Mouse (Mus musculus) left cerebral cortex, postnatal 10 days (tissue): ENCODE measurements around the gene Smg6. TPM values are rescaled to one million over a fixed set of nuclear protein-coding genes. Genes with fewer than 3 reads are reported as not detected.

ENCODE experiments used
- DNase-seq, 2 experiments: peaks; one replicate each; pipeline ENCODE4 v3.0.0; 2021 to 2022; ENCODE audit warnings: low spot score in 2 of 2, mixed read lengths in 1 of 2; ENCODE audit errors: extremely low spot score in 1 of 2
- intact Hi-C: fragments of 180-260 bp; cut with DNase I; formaldehyde crosslinking; loops from one replicate; pipeline ENCODE4 v1.15.1; 2025
- total RNA-seq, 2 experiments: library from RNA; stranded (reverse); gene quantifications; 2 replicates each; pipeline ENCODE4 v1.2.3; 2021

The Smg6 gene
- total RNA-seq, 2 experiments from 2014 or later: 21.8 to 24.9 TPM

GRCm38 (mm10) chr11:75131300-75131699 lies 205.7 kb downstream of the Smg6 start:
- DNase-seq: no peak
- intact Hi-C loops: no loop called here

DNA sequence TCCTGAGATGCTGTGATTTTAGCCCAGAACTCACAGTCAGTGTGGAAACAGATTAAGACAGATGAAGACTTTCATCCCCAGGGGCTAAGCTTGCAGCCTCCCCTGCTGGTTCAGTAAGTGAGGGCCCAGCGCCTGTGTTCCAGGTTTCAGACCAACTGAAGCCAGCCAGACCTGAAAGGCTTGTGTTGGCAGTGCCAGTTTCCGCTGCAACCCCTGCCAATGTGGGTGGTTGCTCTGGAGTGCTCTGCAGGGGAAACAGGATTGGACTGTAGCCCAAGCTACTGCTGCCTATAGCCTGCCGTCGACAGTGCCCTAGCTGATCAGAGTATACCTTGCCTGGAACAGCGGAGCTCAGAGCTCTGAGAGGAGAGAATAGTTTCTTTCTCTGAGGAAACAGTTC lies 206.7 kb downstream of the Smg6 start:
- intact Hi-C loops: no loop called here

GRCm38 (mm10) chr11:75133391-75133790 lies 207.8 kb downstream of the Smg6 start:
- no peak for DNase-seq
- intact Hi-C loops: no loop called here

More for the DNA sequence above, 206.7 kb downstream of the Smg6 start:
- peak; percentile 50 to 67 for DNase-seq

GRCm38 (mm10) chr11:75133951-75134350 lies 208.3 kb downstream of the Smg6 start:
- intact Hi-C loops: no loop called here
- DNase-seq: peak in 1 of 2 experiments; percentile 83

DNA sequence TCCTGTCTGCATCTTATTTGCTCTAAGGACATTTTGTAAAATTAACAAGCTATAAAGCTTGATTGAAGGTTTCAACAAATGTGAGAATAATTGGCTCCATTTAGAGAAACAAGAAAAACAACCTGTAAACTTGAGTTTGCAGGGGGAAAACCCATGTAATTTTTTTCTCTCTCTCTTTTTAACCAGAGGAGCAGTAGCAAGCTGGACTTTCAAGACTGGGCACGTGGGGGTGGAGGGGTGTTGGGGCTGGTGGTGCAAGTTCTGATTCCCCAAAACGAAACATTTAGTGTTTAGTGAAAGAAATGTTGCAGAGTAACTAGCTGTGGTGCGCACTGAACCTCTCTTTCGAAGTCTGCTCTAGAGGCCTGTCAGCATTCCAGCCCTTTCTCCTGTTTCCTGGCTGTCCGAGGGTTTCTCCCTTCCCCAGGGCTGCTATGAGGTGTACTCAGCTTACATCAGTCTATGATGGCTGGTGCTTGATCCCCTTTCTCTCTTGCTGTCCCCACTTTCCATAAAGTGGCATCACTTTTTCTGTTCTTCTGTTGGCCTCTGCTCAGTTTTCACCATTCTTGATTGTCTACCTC lies 209.0 kb downstream of the Smg6 start:
- DNase-seq: no peak
- intact Hi-C loops: no loop called here

DNA sequence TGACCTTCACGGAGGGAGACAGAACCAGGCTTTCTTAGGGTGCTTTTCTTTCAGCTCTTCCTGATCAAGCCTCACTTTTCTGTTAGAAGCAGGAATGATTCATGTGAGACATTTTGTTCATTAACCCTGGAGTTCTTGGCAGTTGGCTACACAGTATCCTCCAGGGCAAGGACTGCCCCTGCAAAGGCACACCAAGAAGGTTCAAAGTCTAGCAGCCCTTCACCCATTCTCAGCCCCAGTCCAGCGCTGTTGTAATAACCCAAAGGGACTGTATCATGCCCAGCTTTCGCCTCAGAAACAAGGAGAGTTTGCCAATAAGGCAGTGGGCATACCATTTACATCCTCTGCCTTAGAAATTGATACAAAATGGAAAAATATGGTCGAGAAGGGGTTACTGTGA lies 209.7 kb downstream of the Smg6 start:
- intact Hi-C loops: no loop called here
- no peak for DNase-seq

DNA sequence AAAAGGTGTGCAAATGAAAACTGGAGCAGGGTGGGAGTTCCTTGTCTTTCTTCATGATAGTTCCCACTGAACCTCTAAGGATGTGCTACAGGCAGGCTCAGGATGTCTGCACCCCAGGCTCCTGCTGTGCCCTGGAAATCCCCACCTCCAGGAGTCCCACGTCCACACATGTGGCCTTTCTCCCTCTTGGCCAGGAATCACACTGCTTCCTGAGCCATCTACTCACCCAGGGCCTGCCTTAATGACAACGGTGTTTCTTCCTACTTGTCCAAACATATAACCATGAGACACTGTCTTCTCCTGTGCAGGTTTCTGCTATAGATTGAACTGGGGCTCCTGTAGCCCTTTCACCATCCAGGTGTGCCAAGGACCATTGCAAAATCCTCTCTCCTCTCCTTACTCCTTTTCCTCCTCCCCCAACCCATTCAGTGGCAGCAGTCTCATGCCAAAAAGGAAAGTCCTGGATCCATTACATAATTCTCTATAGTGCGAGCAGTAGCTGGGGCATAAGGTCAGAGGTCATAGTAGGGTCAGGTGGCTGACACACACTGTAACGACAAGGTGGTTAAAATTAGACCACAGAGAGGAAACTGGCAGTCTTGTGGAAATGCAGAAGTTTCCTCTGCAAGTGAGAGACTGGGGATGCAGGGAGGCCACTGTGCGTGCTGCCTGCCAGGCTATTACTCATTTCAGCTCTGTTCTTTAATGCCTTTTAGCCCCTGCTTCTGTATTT lies 211.2 kb downstream of the Smg6 start:
- intact Hi-C loops: no loop called here
- DNase-seq: peak in 1 of 2 experiments; percentile 60

- DNase-seq: peak in 1 of 2 experiments; percentile 74
- intact Hi-C loops: no loop called here
Measured at GRCm38 (mm10) chr11:75139122-75139963, 213.7 kb downstream of the Smg6 start.

- intact Hi-C loops: no loop called here
- peak in 1 of 2 experiments; percentile 27 for DNase-seq
Measured at GRCm38 (mm10) chr11:75140431-75140830, 214.8 kb downstream of the Smg6 start.

- no peak for DNase-seq
- intact Hi-C loops: no loop called here
Measured at GRCm38 (mm10) chr11:75141038-75141437, 215.4 kb downstream of the Smg6 start.

DNA sequence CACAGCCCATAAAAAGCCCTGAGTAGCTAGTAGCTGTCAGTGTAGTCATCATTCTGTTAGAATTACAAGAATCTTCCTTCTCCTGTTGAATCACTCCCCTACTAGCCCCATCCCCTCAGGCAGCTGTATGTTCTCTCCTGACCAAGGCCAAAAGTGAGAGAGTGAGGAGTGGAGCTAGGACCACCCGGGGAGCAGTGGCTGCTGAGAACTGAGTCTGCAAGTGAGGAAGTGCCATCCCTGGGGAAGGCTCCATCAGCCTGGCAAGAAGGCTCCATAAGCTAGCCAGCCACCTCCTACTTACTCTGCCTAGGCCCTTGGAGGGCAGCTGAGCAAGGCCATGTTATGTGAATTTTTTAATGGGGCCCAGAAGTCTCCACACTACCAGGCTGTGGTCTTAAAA lies 216.3 kb downstream of the Smg6 start:
- peak in 1 of 2 experiments; percentile 30 for DNase-seq
- intact Hi-C loops: no loop called here

GRCm38 (mm10) chr11:75142749-75143148 lies 217.1 kb downstream of the Smg6 start:
- DNase-seq: no peak
- intact Hi-C loops: no loop called here

- intact Hi-C loops: no loop called here
- no peak for DNase-seq
Measured at GRCm38 (mm10) chr11:75145841-75146240, 220.2 kb downstream of the Smg6 start.

DNA sequence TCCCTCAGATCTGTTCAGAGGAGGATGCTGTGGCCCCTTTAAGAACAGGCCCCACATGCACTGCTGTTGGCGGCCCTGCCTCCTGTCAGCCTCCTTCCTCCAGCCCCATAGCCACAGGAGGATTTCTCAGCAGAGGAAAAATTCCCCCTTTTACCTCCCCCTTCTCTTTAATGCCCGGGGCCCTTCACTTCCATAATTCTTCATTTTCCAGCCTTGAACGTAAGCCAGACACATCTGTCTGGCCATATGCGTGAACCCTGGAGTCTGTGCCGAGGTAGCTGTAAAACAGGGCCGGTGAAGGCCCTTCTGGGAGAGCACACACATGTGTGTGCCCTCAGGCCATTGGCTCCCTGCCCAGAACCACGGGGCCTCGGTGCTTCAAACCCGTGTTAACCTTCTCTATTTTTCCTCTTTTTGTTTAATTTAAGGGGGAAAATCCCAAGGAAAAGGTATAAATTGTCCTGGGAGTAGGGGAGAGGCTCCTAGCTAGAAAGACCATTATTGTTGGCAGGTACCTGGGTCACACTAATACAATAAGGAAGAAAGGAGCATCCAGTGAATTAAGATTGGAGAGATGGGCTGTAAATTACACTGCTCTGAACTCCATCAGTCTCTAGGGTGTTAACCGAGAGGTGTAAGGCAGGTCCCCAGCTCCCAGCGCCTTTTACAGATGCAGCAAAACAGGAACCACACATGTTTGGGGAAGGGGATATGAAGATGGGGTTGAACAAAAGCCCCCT lies 221.7 kb downstream of the Smg6 start:
- intact Hi-C loops: no loop called here
- peak in 1 of 2 experiments; percentile 78 for DNase-seq

DNA sequence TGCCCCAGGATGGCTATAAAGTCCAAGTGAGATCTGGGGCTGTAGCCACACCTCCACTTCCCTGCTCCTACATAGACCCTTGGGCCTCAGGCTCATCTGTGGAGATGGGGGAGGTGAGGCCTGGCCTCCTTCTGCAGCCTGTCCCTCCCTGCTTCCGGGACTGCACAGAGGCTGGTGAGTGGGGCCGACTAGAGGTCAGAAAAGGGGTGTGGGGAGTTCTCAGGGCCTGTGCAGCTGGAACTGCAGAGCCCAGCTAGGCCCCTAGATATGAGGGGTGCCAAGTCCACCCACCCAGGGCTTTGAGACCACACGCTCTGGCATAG lies 222.2 kb downstream of the Smg6 start:
- peak in 1 of 2 experiments; percentile 72 for DNase-seq
- intact Hi-C loops: no loop called here

DNA sequence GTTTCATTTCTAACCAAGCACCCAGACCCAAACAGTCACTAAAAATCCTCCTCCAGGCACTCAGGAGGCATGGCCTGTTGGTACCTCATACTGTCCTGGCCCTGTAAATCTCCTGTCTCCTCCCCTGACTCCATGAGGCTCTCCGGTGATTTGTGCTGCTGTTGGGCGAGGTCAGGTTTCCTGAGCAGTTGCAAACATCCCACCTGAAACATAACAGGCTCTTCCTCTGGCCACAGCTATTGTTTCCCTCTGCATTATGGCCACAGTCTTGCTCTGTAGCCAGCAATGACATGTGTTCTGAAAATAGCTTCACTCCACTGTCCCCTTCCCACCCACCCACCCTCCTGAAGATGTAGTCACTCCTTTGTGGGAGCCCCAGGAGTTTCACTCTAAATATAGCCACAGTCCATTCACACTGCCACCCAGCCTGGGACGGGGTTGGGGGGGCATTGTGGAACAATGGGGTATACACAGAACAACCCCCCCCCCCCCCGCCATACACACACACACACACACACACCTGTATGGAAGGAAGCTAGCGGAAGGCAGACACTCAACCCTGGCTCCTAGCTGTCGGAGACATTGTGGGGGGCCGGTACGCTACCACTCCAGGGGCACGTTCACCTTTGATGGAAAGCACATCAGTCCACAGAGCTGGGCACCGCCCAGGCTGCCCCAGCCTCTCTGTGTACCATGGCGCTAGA lies 222.9 kb downstream of the Smg6 start:
- peak in 1 of 2 experiments; percentile 51 for DNase-seq
- intact Hi-C loops: no loop called here

GRCm38 (mm10) chr11:75150346-75150745 lies 224.7 kb downstream of the Smg6 start:
- intact Hi-C loops: no loop called here
- DNase-seq: no peak
